Mouse (Mus musculus) bone marrow, adult 2 months (tissue): ENCODE results near the gene Gm7694.

Experiments used
- CTCF ChIP-seq: fragments of 200-500 bp; IDR thresholded peaks from 2 replicates; pipeline ENCODE4 v1.5.1; 2011; ENCODE audit warnings: low read length, control low read depth; ENCODE audit not compliant: control insufficient read depth, insufficient read depth
- POLR2A ChIP-seq: fragments of 200-500 bp; IDR thresholded peaks from 2 replicates; pipeline ENCODE4 v1.6.1; 2011; ENCODE audit warnings: low read depth, mild to moderate bottlenecking, control low read depth, low read length, borderline replicate concordance; ENCODE audit not compliant: control insufficient read depth

DNA sequence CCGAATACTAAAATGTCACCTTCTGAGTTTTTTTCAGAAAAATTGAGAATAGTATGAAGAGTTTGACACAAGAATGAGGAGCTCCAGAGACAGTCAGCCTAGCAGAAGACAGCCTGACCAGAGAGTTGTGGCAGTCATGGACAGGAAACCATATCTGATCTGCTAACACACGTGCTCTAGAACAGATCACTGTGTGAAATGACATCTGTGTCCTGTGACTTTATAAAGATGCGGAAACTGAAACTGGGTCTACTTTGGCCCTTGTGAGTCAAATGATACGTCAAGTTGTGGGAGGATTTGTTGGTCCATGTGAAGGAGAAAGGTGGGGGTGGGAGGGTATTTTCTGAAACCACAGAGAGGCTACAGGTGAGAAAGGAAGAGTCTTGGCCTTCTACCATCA, 35.4 kb downstream of the Gm7694 start:
- TF ChIP-seq CTCF (no peak), POLR2A (no peak)
